Mouse (Mus musculus) brain, embryonic 14.5 days (tissue): Measurements from ENCODE around the gene Gphn.

ENCODE experiments used
- CTCF ChIP-seq: fragments of 200-500 bp; IDR thresholded peaks from 2 replicates; pipeline ENCODE4 v1.5.1; 2012; ENCODE audit warnings: inconsistent platforms, mild to moderate bottlenecking, moderate library complexity, borderline replicate concordance; ENCODE audit not compliant: insufficient read depth, insufficient read length; ENCODE audit errors: extremely low read depth
- POLR2A ChIP-seq: fragments of 200-500 bp; IDR thresholded peaks from 2 replicates; pipeline ENCODE4 v1.6.1; 2012; ENCODE audit warnings: mild to moderate bottlenecking, inconsistent platforms, borderline replicate concordance; ENCODE audit not compliant: poor library complexity, insufficient read depth, insufficient read length, severe bottlenecking; ENCODE audit errors: extremely low read depth

GRCm38 (mm10) chr12:78631816-78632215, 405.6 kb downstream of the Gphn start:
- TF ChIP-seq CTCF (no peak), POLR2A (no peak)
